Mouse (Mus musculus): ENCODE measurements around the gene Ociad1.

DNA sequence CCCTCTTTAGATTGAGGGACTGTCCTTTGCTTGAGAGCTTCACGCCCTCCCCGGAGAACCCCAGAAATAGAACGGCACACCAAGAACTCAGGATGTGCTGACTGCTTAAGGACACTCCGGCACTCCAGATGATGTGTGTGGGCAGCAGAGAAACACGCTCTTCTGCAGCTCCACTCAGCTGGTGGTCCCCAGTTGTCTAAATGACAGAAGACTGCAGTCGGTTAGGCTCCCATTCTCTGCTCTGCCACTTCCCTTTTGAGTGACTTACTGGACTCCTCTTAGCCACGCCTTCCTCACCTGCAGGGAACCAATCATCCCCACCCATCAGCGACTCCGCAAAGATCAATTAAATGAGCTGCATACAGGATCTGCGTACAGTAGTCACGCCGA lies 67.2 kb downstream of the Ociad1 start:
- no peak for TF ChIP-seq POLR2A (IDR thresholded peaks at IDR 0.05; ENCODE audit: extremely low read depth, insufficient read depth, low read length)
- no peak for TF ChIP-seq CTCF (IDR thresholded peaks at IDR 0.05; ENCODE audit: low read depth, low read length)

Measured in liver, adult 2 months (tissue).